Mouse (Mus musculus) stomach, embryonic 14.5 days (tissue): ENCODE data around the gene Pdcd1lg2. TPM values are rescaled to one million over a fixed set of nuclear protein-coding genes. Genes with fewer than 3 reads are reported as not detected.

Source experiments
- ATAC-seq: fragments of 200-750 bp; cut with Nextera tagmentation; 2 replicates; pipeline ENCODE4 v1.8.0; 2017; ENCODE audit warnings: low read depth, moderate TSS enrichment; ENCODE audit not compliant: insufficient number of reproducible peaks, insufficient read depth, low FRiP score
- H3K27ac ChIP-seq: fragments of 300-500 bp; sonication (generic); 2 replicates; pipeline ENCODE4 v1.5.1; 2014; ENCODE audit warnings: mild to moderate bottlenecking, low read length, moderate library complexity, mixed read lengths
- H3K27me3 ChIP-seq: fragments of 300-500 bp; sonication (generic); 2 replicates; pipeline ENCODE4 v1.6.1; 2014; ENCODE audit warnings: low read length, control low read depth, mixed read lengths; ENCODE audit not compliant: control insufficient read depth, insufficient read depth
- H3K36me3 ChIP-seq: fragments of 300-500 bp; sonication (generic); 2 replicates; pipeline ENCODE4 v1.6.1; 2014; ENCODE audit warnings: mild to moderate bottlenecking, control low read depth, low read length, moderate library complexity, mixed read lengths; ENCODE audit not compliant: control insufficient read depth, insufficient read depth
- H3K4me1 ChIP-seq: fragments of 300-500 bp; sonication (generic); 2 replicates; pipeline ENCODE4 v1.6.1; 2014; ENCODE audit warnings: low read length, control low read depth, mixed read lengths; ENCODE audit not compliant: control insufficient read depth, insufficient read depth
- H3K4me2 ChIP-seq: fragments of 300-500 bp; sonication (generic); replicated peaks from 2 replicates; pipeline ENCODE4 v1.6.1; 2014; ENCODE audit warnings: low read depth, low read length, control low read depth
- H3K4me3 ChIP-seq: fragments of 300-500 bp; sonication (generic); 2 replicates; pipeline ENCODE4 v1.5.1; 2014; ENCODE audit warnings: low read depth, low read length, control low read depth
- H3K9ac ChIP-seq: fragments of 300-500 bp; sonication (generic); replicated peaks from 2 replicates; pipeline ENCODE4 v1.6.1; 2014; ENCODE audit warnings: low read depth, mild to moderate bottlenecking, control low read depth, low read length, moderate library complexity, mixed read lengths
- H3K9me3 ChIP-seq: fragments of 300-500 bp; sonication (generic); 2 replicates; pipeline ENCODE4 v1.6.1; 2016; ENCODE audit warnings: low read depth, low read length, control low read depth; ENCODE audit not compliant: control insufficient read depth
- WGBS: fragments of 180-500 bp; shearing (Covaris S2); extraction: QIAGEN DNeasy Blood & Tissue Kit; methylation state at CpG from one replicate; pipeline ENCODE4 v1.1.7; 2014; 5-methylcytosine and 5-hydroxymethylcytosine counted together
- polyA plus RNA-seq: library from polyadenylated mRNA; unstranded; fragments of >200 nt; fragmentation: Nextera tagmentation; extraction: Ambion mirVana; gene quantifications from 2 replicates; pipeline ENCODE4 v1.2.1, GENCODE M21; 2014

Gene Pdcd1lg2
- polyA plus RNA-seq, 1 experiment from 2014 or later = not detected

- no peak overlapping the region for H3K9ac ChIP-seq
- no peak for ATAC-seq
- WGBS = 56% methylated on average over 3 of the region's 3 CpGs
Measured at GRCm38 (mm10) chr19:29419506-29419905, 8.8 kb downstream of the Pdcd1lg2 start.

GRCm38 (mm10) chr19:29419946-29420345 is 9.2 kb downstream of the Pdcd1lg2 start:
- no peak overlapping the region for H3K4me3 ChIP-seq
- no peak overlapping the region for H3K9ac ChIP-seq
- ATAC-seq = no peak
- no peaks in the 10 kb centered on the region for H3K9me3 ChIP-seq
- H3K4me2 ChIP-seq = no peak overlapping the region
- H3K27ac ChIP-seq = no peak overlapping the region
- H3K4me1 ChIP-seq = 0 out of 2 replicates have a peak, but pooled peaks cover 4% of the 10 kb centered on the region
- H3K27me3 ChIP-seq = no peaks in the 10 kb centered on the region
- no peaks in the 10 kb centered on the region for H3K36me3 ChIP-seq

More at GRCm38 (mm10) chr19:29419506-29419905, 8.8 kb downstream of the Pdcd1lg2 start:
- Histone ChIP-seq H3K4me1 (0 out of 2 replicates have a peak, but pooled peaks cover 4% of the 10 kb centered on the region), H3K4me2 (no peak overlapping the region), H3K27ac (no peak overlapping the region), H3K4me3 (no peak overlapping the region), H3K36me3 (no peaks in the 10 kb centered on the region), H3K27me3 (no peaks in the 10 kb centered on the region), H3K9me3 (no peaks in the 10 kb centered on the region)

DNA sequence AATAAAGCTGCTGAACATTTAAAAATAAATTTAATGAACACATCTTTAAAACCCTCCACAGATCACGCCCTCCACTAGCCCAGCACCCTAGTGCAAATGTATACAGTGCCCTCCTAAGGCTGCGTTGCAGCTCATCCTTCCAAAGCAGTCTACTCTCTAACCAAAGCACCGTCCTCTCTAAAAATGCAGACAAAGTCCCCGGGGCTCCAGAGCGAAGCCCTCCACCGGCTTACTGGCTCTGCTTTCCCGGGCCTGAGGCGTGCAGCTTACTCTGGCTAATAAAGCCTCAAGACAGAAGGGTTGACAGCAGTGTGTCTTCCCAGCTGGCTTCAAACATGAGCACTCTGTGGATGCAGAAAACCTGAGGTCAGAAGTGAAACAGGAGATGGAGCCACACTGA is 9.7 kb downstream of the Pdcd1lg2 start:
- Histone ChIP-seq H3K4me3 (no peak overlapping the region), H3K4me2 (no peak overlapping the region), H3K4me1 (0 out of 2 replicates have a peak, but pooled peaks cover 4% of the 10 kb centered on the region), H3K9me3 (no peaks in the 10 kb centered on the region), H3K36me3 (no peaks in the 10 kb centered on the region), H3K27ac (no peak overlapping the region), H3K9ac (no peak overlapping the region), H3K27me3 (no peaks in the 10 kb centered on the region)
- WGBS = 84% methylated on average over 8 of the region's 8 CpGs
- no peak for ATAC-seq

DNA sequence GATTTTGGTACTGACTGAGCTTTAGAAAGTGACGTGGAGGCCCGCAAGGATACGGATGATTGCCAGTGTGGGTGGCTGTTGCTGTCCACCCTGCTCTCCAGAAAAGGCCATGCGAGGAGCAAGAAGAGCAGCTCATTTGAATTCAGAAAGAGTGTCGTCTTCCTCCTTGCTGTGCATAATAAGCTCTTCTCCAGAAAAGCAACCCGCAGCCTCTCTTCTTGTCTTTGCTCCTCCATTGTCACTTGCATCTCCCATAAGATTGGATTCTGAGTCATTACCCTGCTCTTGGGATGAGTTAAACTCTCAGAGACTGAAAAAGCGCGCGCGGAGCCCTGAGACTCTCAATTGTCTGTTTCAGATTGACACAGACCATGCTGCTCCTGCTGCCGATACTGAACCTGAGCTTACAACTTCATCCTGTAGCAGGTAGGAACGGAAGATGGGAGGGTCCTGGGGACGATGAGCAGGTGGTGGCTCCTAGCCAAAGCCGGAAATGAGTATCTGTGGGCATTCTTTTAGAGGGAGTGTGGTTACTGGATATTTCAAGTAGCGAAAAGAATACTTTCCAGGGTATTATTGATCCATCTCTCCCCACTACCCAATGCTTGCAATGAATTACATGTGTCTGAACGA is 11.4 kb downstream of the Pdcd1lg2 start:
- Histone ChIP-seq H3K27me3 (no peaks in the 10 kb centered on the region), H3K9ac (no peak overlapping the region), H3K27ac (no peak overlapping the region), H3K4me1 (0 out of 2 replicates have a peak, but pooled peaks cover 4% of the 10 kb centered on the region), H3K4me3 (no peak overlapping the region), H3K9me3 (no peaks in the 10 kb centered on the region), H3K4me2 (no peak overlapping the region), H3K36me3 (no peaks in the 10 kb centered on the region)
- no peak for ATAC-seq
- 83% methylated on average over 16 of the region's 16 CpGs for WGBS

GRCm38 (mm10) chr19:29422796-29423195 is 12.1 kb downstream of the Pdcd1lg2 start:
- H3K36me3 ChIP-seq = no peaks in the 10 kb centered on the region
- H3K27ac ChIP-seq = no peak overlapping the region
- 81% methylated on average over 7 of the region's 7 CpGs for WGBS
- H3K4me2 ChIP-seq = no peak overlapping the region
- H3K9ac ChIP-seq = no peak overlapping the region
- 0 out of 2 replicates have a peak, but pooled peaks cover 4% of the 10 kb centered on the region for H3K4me1 ChIP-seq
- H3K27me3 ChIP-seq = no peaks in the 10 kb centered on the region
- no peaks in the 10 kb centered on the region for H3K9me3 ChIP-seq
- no peak overlapping the region for H3K4me3 ChIP-seq
- no peak for ATAC-seq

GRCm38 (mm10) chr19:29430516-29430915 is 19.8 kb downstream of the Pdcd1lg2 start:
- no peak overlapping the region for H3K4me3 ChIP-seq
- no peak overlapping the region for H3K4me2 ChIP-seq
- H3K4me1 ChIP-seq = no peaks in the 10 kb centered on the region
- no peak for ATAC-seq
- H3K27ac ChIP-seq = no peak overlapping the region
- H3K9ac ChIP-seq = no peak overlapping the region
- peaks cover 3% of the 10 kb centered on the region; the same call in 1 of the 2 replicates for H3K9me3 ChIP-seq
- 81% methylated on average over 3 of the region's 3 CpGs for WGBS
- H3K36me3 ChIP-seq = no peaks in the 10 kb centered on the region
- no peaks in the 10 kb centered on the region for H3K27me3 ChIP-seq

DNA sequence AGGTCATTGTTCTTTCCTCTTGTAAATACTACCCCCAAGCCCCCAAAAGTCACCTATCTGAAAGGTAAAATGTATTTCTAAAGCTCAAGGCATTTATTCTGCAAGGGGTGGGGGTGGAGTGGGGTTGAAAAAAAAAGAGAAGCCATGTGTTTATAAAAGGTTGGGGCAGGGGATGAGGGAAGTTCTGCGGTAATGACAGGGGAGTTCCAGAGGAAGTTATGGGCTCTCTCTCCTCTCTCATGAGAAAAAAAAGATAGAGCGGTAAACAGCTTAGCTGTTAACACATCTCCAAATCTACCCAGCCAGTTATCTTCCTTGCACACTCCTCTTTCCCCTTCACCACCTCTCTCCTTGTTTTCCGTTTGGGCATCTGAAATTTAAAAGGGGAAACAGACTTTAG is 20.2 kb downstream of the Pdcd1lg2 start:
- Histone ChIP-seq H3K4me2 (no peak overlapping the region), H3K9me3 (peaks cover 3% of the 10 kb centered on the region; the same call in 1 of the 2 replicates), H3K27me3 (no peaks in the 10 kb centered on the region), H3K27ac (no peak overlapping the region), H3K9ac (no peak overlapping the region), H3K36me3 (no peaks in the 10 kb centered on the region), H3K4me3 (no peak overlapping the region), H3K4me1 (no peaks in the 10 kb centered on the region)
- WGBS = 71% methylated on average over 3 of the region's 3 CpGs
- no peak for ATAC-seq

GRCm38 (mm10) chr19:29436793-29437479 is 26.2 kb downstream of the Pdcd1lg2 start:
- 88% methylated on average over 18 of the region's 18 CpGs for WGBS
- no peak overlapping the region for H3K9ac ChIP-seq
- H3K36me3 ChIP-seq = no peaks in the 10 kb centered on the region
- no peak for ATAC-seq
- H3K9me3 ChIP-seq = no peaks in the 10 kb centered on the region
- no peaks in the 10 kb centered on the region for H3K27me3 ChIP-seq
- H3K4me1 ChIP-seq = no peaks in the 10 kb centered on the region
- H3K4me3 ChIP-seq = no peak overlapping the region
- H3K4me2 ChIP-seq = no peak overlapping the region
- no peak overlapping the region for H3K27ac ChIP-seq
